Mouse (Mus musculus): ENCODE data around the gene Syt12. TPM values are rescaled to one million over a fixed set of nuclear protein-coding genes. Genes with fewer than 3 reads are reported as not detected.

Syt12 gene
- polyA plus RNA-seq, 1 experiment from 2014 or later: 1.7 TPM

DNA sequence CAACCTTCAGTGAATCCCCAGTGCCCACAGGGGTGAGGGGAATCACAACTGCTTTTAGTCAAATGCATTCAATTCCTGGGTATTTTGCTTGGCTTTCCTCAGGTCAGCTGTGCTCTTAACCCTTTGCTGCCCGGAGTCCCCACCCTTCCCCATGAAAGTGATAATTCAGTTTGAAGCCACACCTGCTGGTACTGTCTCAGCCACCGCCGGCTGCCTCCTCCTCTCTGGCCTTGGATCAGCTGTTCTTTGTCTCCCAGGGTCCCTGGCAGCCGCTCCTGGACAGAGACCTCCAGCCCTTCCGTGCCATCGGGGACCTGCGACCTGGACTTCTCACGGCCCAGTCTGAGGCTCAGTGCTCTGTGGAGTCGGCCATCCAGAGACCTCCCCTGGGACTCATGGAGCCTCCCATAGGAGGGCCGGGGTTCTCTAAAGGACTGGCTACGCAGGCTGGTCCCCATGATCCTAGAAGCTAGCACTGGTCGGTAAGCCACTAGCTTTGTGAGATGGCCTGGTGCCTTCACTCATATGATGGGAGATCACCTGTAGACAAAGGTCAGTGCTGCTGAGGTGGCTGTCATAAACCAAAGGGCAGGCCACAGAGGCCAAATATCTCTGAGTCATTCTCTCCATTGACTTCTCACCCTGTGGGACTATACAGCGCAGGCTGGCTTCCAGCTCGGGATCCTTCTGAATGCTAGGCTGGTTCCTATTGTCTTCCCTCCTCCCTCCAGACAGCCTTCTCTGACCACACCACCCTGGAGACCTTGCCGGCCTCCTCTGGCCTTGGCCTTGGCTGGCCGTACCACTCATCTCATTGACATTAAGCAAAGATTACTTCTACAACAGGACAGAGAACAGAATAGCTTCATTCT, 21.1 kb upstream of the Syt12 start, which contains the start of gene 2010003K11Rik:
2010003K11Rik (minus strand) TSS at position 522 of the 872 bp plus-strand sequence.
- DNase-seq (ENCODE audit: low spot score): no peak
- Histone ChIP-seq H3K27me3 (ENCODE audit: low read depth, poor library complexity, severe bottlenecking) (no peaks in the 10 kb centered on the region), H3K4me3 (no peak within 1 kb of the TSS), H3K4me1 (peaks cover 21% of the 10 kb centered on the region), H3K9me3 (replicated peaks) (0 out of 2 replicates have a peak, but pooled peaks cover under 1% of the 10 kb centered on the region), H3K36me3 (no peaks in the 10 kb centered on the region), H3K27ac (replicated peaks) (peak within 1 kb of the TSS; percentile 49; the same call in 1 of the 2 replicates)
- 63% methylated on average over 16 of the region's 16 CpGs for WGBS

GRCm38 (mm10) chr19:4497263-4497973, 20.2 kb upstream of the Syt12 start:
- H3K9me3 ChIP-seq (replicated peaks): no peaks in the 10 kb centered on the region

GRCm38 (mm10) chr19:4496535-4497262, 19.5 kb upstream of the Syt12 start:
- H3K36me3 ChIP-seq: no peaks in the 10 kb centered on the region
- no peaks in the 10 kb centered on the region for H3K9me3 ChIP-seq (replicated peaks)
- no peaks in the 10 kb centered on the region for H3K27me3 ChIP-seq (ENCODE audit: low read depth, poor library complexity, severe bottlenecking)
- DNase-seq (ENCODE audit: low spot score): no peak
- H3K4me3 ChIP-seq: no peak overlapping the region
- WGBS: 88% methylated on average over 3 of the region's 3 CpGs
- H3K4me1 ChIP-seq: peaks cover 22% of the 10 kb centered on the region
- no peak overlapping the region for H3K27ac ChIP-seq (replicated peaks)

More at GRCm38 (mm10) chr19:4497263-4497973, 20.2 kb upstream of the Syt12 start:
- Histone ChIP-seq H3K27me3 (ENCODE audit: low read depth, poor library complexity, severe bottlenecking) (no peaks in the 10 kb centered on the region), H3K36me3 (no peaks in the 10 kb centered on the region), H3K4me1 (peaks cover 23% of the 10 kb centered on the region), H3K27ac (replicated peaks) (0 out of 2 replicates have a peak overlapping the region, but pooled peaks have one; percentile 49), H3K4me3 (no peak overlapping the region)
- 7% methylated on average over 4 of the region's 4 CpGs for WGBS
- DNase-seq (ENCODE audit: low spot score): peak; percentile 82

GRCm38 (mm10) chr19:4495814-4496213, 18.6 kb upstream of the Syt12 start:
- no peaks in the 10 kb centered on the region for H3K27me3 ChIP-seq (ENCODE audit: low read depth, poor library complexity, severe bottlenecking)
- WGBS: 84% methylated on average over 5 of the region's 5 CpGs
- H3K36me3 ChIP-seq: no peaks in the 10 kb centered on the region
- H3K4me1 ChIP-seq: peaks cover 22% of the 10 kb centered on the region
- H3K4me3 ChIP-seq: no peak overlapping the region
- DNase-seq (ENCODE audit: low spot score): no peak
- no peak overlapping the region for H3K27ac ChIP-seq (replicated peaks)
- H3K9me3 ChIP-seq (replicated peaks): no peaks in the 10 kb centered on the region

- no peaks in the 10 kb centered on the region for H3K27me3 ChIP-seq (ENCODE audit: low read depth, poor library complexity, severe bottlenecking)
- peaks cover 22% of the 10 kb centered on the region for H3K4me1 ChIP-seq
- no peaks in the 10 kb centered on the region for H3K36me3 ChIP-seq
- no peak overlapping the region for H3K4me3 ChIP-seq
- no peak for DNase-seq (ENCODE audit: low spot score)
- peak overlapping the region; percentile 38; the same call in 1 of the 2 replicates for H3K27ac ChIP-seq (replicated peaks)
- H3K9me3 ChIP-seq (replicated peaks): no peaks in the 10 kb centered on the region
- 80% methylated on average over 7 of the region's 7 CpGs for WGBS
Measured at GRCm38 (mm10) chr19:4494707-4495106, 17.5 kb upstream of the Syt12 start.

GRCm38 (mm10) chr19:4492526-4493296, 15.5 kb upstream of the Syt12 start:
- Histone ChIP-seq H3K4me3 (no peak overlapping the region), H3K27ac (replicated peaks) (no peak overlapping the region)
- 64% methylated on average over 9 of the region's 9 CpGs for WGBS

GRCm38 (mm10) chr19:4491080-4491695, 13.9 kb upstream of the Syt12 start:
- no peaks in the 10 kb centered on the region for H3K27me3 ChIP-seq (ENCODE audit: low read depth, poor library complexity, severe bottlenecking)
- no peak overlapping the region for H3K4me3 ChIP-seq
- WGBS: 75% methylated on average over 10 of the region's 10 CpGs
- peaks cover 4% of the 10 kb centered on the region; the same call in 1 of the 2 replicates for H3K4me1 ChIP-seq
- H3K9me3 ChIP-seq (replicated peaks): no peaks in the 10 kb centered on the region
- no peaks in the 10 kb centered on the region for H3K36me3 ChIP-seq
- no peak overlapping the region for H3K27ac ChIP-seq (replicated peaks)
- DNase-seq (ENCODE audit: low spot score): no peak

More at GRCm38 (mm10) chr19:4492526-4493296, 15.5 kb upstream of the Syt12 start:
- H3K9me3 ChIP-seq (replicated peaks): no peaks in the 10 kb centered on the region
- no peaks in the 10 kb centered on the region for H3K36me3 ChIP-seq
- DNase-seq (ENCODE audit: low spot score): no peak
- peaks cover 14% of the 10 kb centered on the region for H3K4me1 ChIP-seq
- no peaks in the 10 kb centered on the region for H3K27me3 ChIP-seq (ENCODE audit: low read depth, poor library complexity, severe bottlenecking)

DNA sequence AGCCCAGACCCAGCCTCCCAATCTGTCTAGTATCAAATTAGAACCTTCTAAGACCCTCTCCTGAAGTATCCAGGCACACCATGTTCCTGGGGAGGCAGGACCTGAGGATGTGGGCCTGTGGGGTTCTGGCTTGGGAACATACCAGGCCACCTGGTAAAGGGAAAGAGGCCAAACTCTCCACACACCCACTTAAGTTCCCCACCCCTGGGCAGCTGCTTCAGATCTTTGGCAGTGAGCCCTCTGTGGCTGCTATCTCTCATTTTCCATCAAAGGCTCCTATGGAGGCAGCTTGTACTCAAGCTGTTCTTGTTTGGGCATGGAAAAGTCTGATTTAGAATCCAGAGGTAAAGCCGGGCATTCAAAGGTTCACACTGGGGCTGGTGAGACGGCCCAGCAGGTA, 10.6 kb upstream of the Syt12 start:
- DNase-seq (ENCODE audit: low spot score): no peak
- no peaks in the 10 kb centered on the region for H3K27me3 ChIP-seq (ENCODE audit: low read depth, poor library complexity, severe bottlenecking)
- H3K4me3 ChIP-seq: no peak overlapping the region
- H3K9me3 ChIP-seq (replicated peaks): no peaks in the 10 kb centered on the region
- no peaks in the 10 kb centered on the region for H3K36me3 ChIP-seq
- H3K27ac ChIP-seq (replicated peaks): no peak overlapping the region
- peaks cover 11% of the 10 kb centered on the region for H3K4me1 ChIP-seq
- WGBS: 88% methylated on average over 2 of the region's 2 CpGs

- peak overlapping the region; percentile 17; the same call in 1 of the 2 replicates for H3K27ac ChIP-seq (replicated peaks)
- no peak for DNase-seq (ENCODE audit: low spot score)
- WGBS: 48% methylated on average over 5 of the region's 5 CpGs
Measured at GRCm38 (mm10) chr19:4485006-4485405, 7.8 kb upstream of the Syt12 start.

GRCm38 (mm10) chr19:4482111-4482859, 5.0 kb upstream of the Syt12 start:
- Histone ChIP-seq H3K4me3 (no peak overlapping the region), H3K27ac (replicated peaks) (no peak overlapping the region), H3K27me3 (ENCODE audit: low read depth, poor library complexity, severe bottlenecking) (peaks cover 18% of the 10 kb centered on the region), H3K36me3 (no peaks in the 10 kb centered on the region), H3K9me3 (replicated peaks) (no peaks in the 10 kb centered on the region), H3K4me1 (peaks cover 8% of the 10 kb centered on the region)
- 88% methylated on average over 3 of the region's 3 CpGs for WGBS
- no peak for DNase-seq (ENCODE audit: low spot score)

More at GRCm38 (mm10) chr19:4485006-4485405, 7.8 kb upstream of the Syt12 start:
- H3K4me3 ChIP-seq: no peak overlapping the region
- no peaks in the 10 kb centered on the region for H3K9me3 ChIP-seq (replicated peaks)
- no peaks in the 10 kb centered on the region for H3K27me3 ChIP-seq (ENCODE audit: low read depth, poor library complexity, severe bottlenecking)
- no peaks in the 10 kb centered on the region for H3K36me3 ChIP-seq
- H3K4me1 ChIP-seq: peaks cover 7% of the 10 kb centered on the region

GRCm38 (mm10) chr19:4481326-4481725, 4.1 kb upstream of the Syt12 start:
- H3K27me3 ChIP-seq (ENCODE audit: low read depth, poor library complexity, severe bottlenecking): peaks cover 28% of the 10 kb centered on the region
- peaks cover 18% of the 10 kb centered on the region for H3K4me1 ChIP-seq
- no peaks in the 10 kb centered on the region for H3K36me3 ChIP-seq
- no peaks in the 10 kb centered on the region for H3K9me3 ChIP-seq (replicated peaks)
- no peak overlapping the region for H3K27ac ChIP-seq (replicated peaks)
- DNase-seq (ENCODE audit: low spot score): no peak
- no peak overlapping the region for H3K4me3 ChIP-seq
- WGBS: 65% methylated on average over 4 of the region's 4 CpGs
